Mouse (Mus musculus): ENCODE data around the gene Wdr19. TPM values are rescaled to one million over a fixed set of nuclear protein-coding genes. Genes with fewer than 3 reads are reported as not detected.
A peak's percentile ranks its signal among the peaks of the same experiment; 100 is the strongest.
"Not testable (repeated sequence)": the region's sequence is repeated elsewhere in the genome, so short reads cannot be mapped to it uniquely, and the experiment has no call there.

Gene Wdr19
- total and polyA plus RNA-seq, 2 experiments from 2014 or later, result 8.1 to 11.1 TPM

- H3K9ac ChIP-seq (replicated peaks; ENCODE audit: low read length), result no peak overlapping the region
- no peaks in the 10 kb centered on the region for H3K27me3 ChIP-seq (ENCODE audit: insufficient read depth, low read length)
- no peak overlapping the region for H3K4me2 ChIP-seq (ENCODE audit: low read depth, low read length)
- DNase-seq (ENCODE audit: low spot score) (no peak), ATAC-seq (no peak)
- H3K4me3 ChIP-seq (ENCODE audit: low read length), result no peak overlapping the region
- WGBS, result 89% methylated on average over 7 of the region's 7 CpGs
- no peaks in the 10 kb centered on the region for H3K4me1 ChIP-seq (ENCODE audit: insufficient read depth, low read length)
- H3K27ac ChIP-seq, result no peak overlapping the region
- no peak for TF ChIP-seq CTCF (IDR thresholded peaks at IDR 0.05; ENCODE audit: low read depth)
- peaks cover 10% of the 10 kb centered on the region; the same call in 1 of the 2 replicates for H3K36me3 ChIP-seq (ENCODE audit: insufficient read depth, low read length)
- H3K9me3 ChIP-seq (ENCODE audit: low read length), result no peaks in the 10 kb centered on the region
Observed at GRCm38 (mm10) chr5:65298167-65298950, 98.9 kb downstream of the Wdr19 start.

DNA sequence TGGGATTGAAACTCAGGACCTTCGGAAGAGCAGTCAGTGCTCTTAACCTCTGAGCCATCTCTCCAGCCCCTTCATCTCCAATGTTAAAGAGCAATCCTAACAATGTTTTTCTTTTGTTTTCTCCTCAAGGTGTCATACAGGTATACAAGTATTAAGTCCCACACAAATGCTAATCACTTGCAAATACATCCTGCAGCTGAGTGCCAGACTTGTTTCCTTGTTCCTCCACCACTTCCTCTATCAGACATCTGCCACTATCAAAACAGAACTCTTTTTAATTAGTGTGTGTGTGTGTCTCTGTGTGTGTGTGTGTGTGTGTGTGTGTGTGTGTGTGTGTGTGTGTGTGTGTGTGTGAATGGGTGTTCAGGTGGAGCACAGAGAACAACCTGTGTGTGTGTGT lies 100.1 kb downstream of the Wdr19 start:
- WGBS, result 100% methylated on average over 1 of the region's 1 CpGs

DNA sequence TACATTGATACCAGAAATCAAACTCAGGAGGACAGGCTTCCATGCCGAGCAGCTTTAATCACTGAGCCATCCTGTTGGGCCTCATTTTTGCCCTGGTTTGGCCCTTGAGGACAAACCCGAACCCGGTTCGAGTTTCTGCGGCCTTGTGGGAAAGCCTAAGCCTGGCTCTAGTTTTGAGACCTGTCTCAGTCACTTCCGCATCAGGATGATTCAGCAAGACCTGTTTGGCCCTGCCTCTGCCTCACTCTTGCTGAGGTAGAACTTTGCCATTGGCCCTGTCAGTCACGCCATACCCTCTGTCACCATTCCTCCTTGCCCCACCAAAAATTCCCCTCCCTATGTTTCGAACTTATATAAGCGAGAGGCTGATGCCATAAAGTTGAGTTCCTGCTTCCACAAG lies 100.6 kb downstream of the Wdr19 start:
- Histone ChIP-seq H3K9ac (replicated peaks; ENCODE audit: low read length) (no peak overlapping the region), H3K27ac (no peak overlapping the region), H3K4me2 (ENCODE audit: low read depth, low read length) (no peak overlapping the region), H3K27me3 (ENCODE audit: insufficient read depth, low read length) (no peaks in the 10 kb centered on the region), H3K4me3 (ENCODE audit: low read length) (no peak overlapping the region), H3K36me3 (ENCODE audit: insufficient read depth, low read length) (peaks cover 6% of the 10 kb centered on the region; the same call in 1 of the 2 replicates), H3K9me3 (ENCODE audit: low read length) (no peaks in the 10 kb centered on the region), H3K4me1 (ENCODE audit: insufficient read depth, low read length) (no peaks in the 10 kb centered on the region)
- DNase-seq (ENCODE audit: low spot score) (no peak), ATAC-seq (no peak)
- no peak for TF ChIP-seq CTCF (IDR thresholded peaks at IDR 0.05; ENCODE audit: low read depth)
- WGBS, result 96% methylated on average over 9 of the region's 9 CpGs

More for the DNA sequence above, 100.1 kb downstream of the Wdr19 start:
- not testable (repeated sequence) for DNase-seq (ENCODE audit: low spot score); H3K4me3 ChIP-seq (ENCODE audit: low read length); H3K9ac ChIP-seq (replicated peaks; ENCODE audit: low read length); H3K27me3 ChIP-seq (ENCODE audit: insufficient read depth, low read length); H3K4me2 ChIP-seq (ENCODE audit: low read depth, low read length); ATAC-seq; H3K9me3 ChIP-seq (ENCODE audit: low read length); H3K36me3 ChIP-seq (ENCODE audit: insufficient read depth, low read length); H3K27ac ChIP-seq; H3K4me1 ChIP-seq (ENCODE audit: insufficient read depth, low read length)

- Histone ChIP-seq H3K9me3 (ENCODE audit: low read length) (no peaks in the 10 kb centered on the region), H3K36me3 (ENCODE audit: insufficient read depth, low read length) (no peaks in the 10 kb centered on the region; the same call in 1 of the 2 replicates), H3K4me1 (ENCODE audit: insufficient read depth, low read length) (no peaks in the 10 kb centered on the region), H3K4me3 (ENCODE audit: low read length) (no peak overlapping the region), H3K4me2 (ENCODE audit: low read depth, low read length) (no peak overlapping the region), H3K27me3 (ENCODE audit: insufficient read depth, low read length) (no peaks in the 10 kb centered on the region), H3K9ac (replicated peaks; ENCODE audit: low read length) (no peak overlapping the region), H3K27ac (no peak overlapping the region)
- ATAC-seq (no peak), DNase-seq (ENCODE audit: low spot score) (peak; percentile 10)
- no peak for TF ChIP-seq CTCF (IDR thresholded peaks at IDR 0.05; ENCODE audit: low read depth)
- WGBS, result 71% methylated on average over 9 of the region's 9 CpGs
Observed at GRCm38 (mm10) chr5:65305516-65305915, 106.0 kb downstream of the Wdr19 start.

- TF ChIP-seq CTCF (IDR thresholded peaks at IDR 0.05; ENCODE audit: low read depth), result no peak
- Histone ChIP-seq H3K9ac (replicated peaks; ENCODE audit: low read length) (no peak overlapping the region), H3K4me3 (ENCODE audit: low read length) (no peak overlapping the region), H3K9me3 (ENCODE audit: low read length) (no peaks in the 10 kb centered on the region), H3K27me3 (ENCODE audit: insufficient read depth, low read length) (no peaks in the 10 kb centered on the region), H3K4me2 (ENCODE audit: low read depth, low read length) (no peak overlapping the region), H3K36me3 (ENCODE audit: insufficient read depth, low read length) (no peaks in the 10 kb centered on the region; the same call in 1 of the 2 replicates), H3K27ac (no peak overlapping the region), H3K4me1 (ENCODE audit: insufficient read depth, low read length) (no peaks in the 10 kb centered on the region)
- 96% methylated on average over 7 of the region's 7 CpGs for WGBS
- ATAC-seq (no peak), DNase-seq (ENCODE audit: low spot score) (no peak)
Observed at GRCm38 (mm10) chr5:65308208-65308607, 108.7 kb downstream of the Wdr19 start.

GRCm38 (mm10) chr5:65308866-65309265 lies 109.4 kb downstream of the Wdr19 start:
- ATAC-seq (no peak), DNase-seq (ENCODE audit: low spot score) (no peak)
- no peak overlapping the region for H3K4me2 ChIP-seq (ENCODE audit: low read depth, low read length)
- H3K27me3 ChIP-seq (ENCODE audit: insufficient read depth, low read length), result no peaks in the 10 kb centered on the region
- no peaks in the 10 kb centered on the region for H3K4me1 ChIP-seq (ENCODE audit: insufficient read depth, low read length)
- TF ChIP-seq CTCF (IDR thresholded peaks at IDR 0.05; ENCODE audit: low read depth), result no peak
- H3K9ac ChIP-seq (replicated peaks; ENCODE audit: low read length), result no peak overlapping the region
- no peak overlapping the region for H3K27ac ChIP-seq
- no peak overlapping the region for H3K4me3 ChIP-seq (ENCODE audit: low read length)
- WGBS, result 91% methylated on average over 3 of the region's 3 CpGs
- H3K36me3 ChIP-seq (ENCODE audit: insufficient read depth, low read length), result no peaks in the 10 kb centered on the region; the same call in 1 of the 2 replicates
- no peaks in the 10 kb centered on the region for H3K9me3 ChIP-seq (ENCODE audit: low read length)

Other genes starting within 250 kb of the Wdr19 start
- 0.07 and 0.16 TPM in 2 replicates for gene Tlr6, start 239.6 kb upstream of the Wdr19 start, total RNA-seq (2014; rRNA removed)
- gene Tlr6, start 239.6 kb upstream of the Wdr19 start, polyA plus RNA-seq (2015; fragmentation: Nextera tagmentation; extraction: Ambion mirVana), result 0.34 and 0.48 TPM in 2 replicates
- 3.9 and 5.8 TPM in 2 replicates for gene Fam114a1, start 229.6 kb upstream of the Wdr19 start, total RNA-seq (2014; rRNA removed)
- gene Fam114a1, start 229.6 kb upstream of the Wdr19 start, polyA plus RNA-seq (2015; fragmentation: Nextera tagmentation; extraction: Ambion mirVana), result 6.8 and 7.3 TPM in 2 replicates
- 0.21 TPM in 1 of 2 replicates, not detected in the other for gene Tmem156, start 107.6 kb upstream of the Wdr19 start, total RNA-seq (2014; rRNA removed)
- gene Tmem156, start 107.6 kb upstream of the Wdr19 start, polyA plus RNA-seq (2015; fragmentation: Nextera tagmentation; extraction: Ambion mirVana), result 0.13 TPM in 1 of 2 replicates, not detected in the other
- 47.8 and 49.1 TPM in 2 replicates for gene Klhl5, start 92.2 kb upstream of the Wdr19 start, total RNA-seq (2014; rRNA removed)
- gene Klhl5, start 92.2 kb upstream of the Wdr19 start, polyA plus RNA-seq (2015; fragmentation: Nextera tagmentation; extraction: Ambion mirVana), result 49.8 and 53.3 TPM in 2 replicates
- gene Rfc1, start 136.0 kb downstream of the Wdr19 start, total RNA-seq (2014; rRNA removed), result 18.6 and 26.0 TPM in 2 replicates
- 31.2 and 33.0 TPM in 2 replicates for gene Rfc1, start 136.0 kb downstream of the Wdr19 start, polyA plus RNA-seq (2015; fragmentation: Nextera tagmentation; extraction: Ambion mirVana)
- 0.14 TPM in 1 of 2 replicates, not detected in the other for gene Klb, start 148.6 kb downstream of the Wdr19 start, total RNA-seq (2014; rRNA removed)
- gene Klb, start 148.6 kb downstream of the Wdr19 start, polyA plus RNA-seq (2015; fragmentation: Nextera tagmentation; extraction: Ambion mirVana), result 0.09 and 0.13 TPM in 2 replicates
- gene Rpl9, start 191.7 kb downstream of the Wdr19 start, total RNA-seq (2014; rRNA removed), result 890 and 1,017 TPM in 2 replicates
- 640 and 652 TPM in 2 replicates for gene Rpl9, start 191.7 kb downstream of the Wdr19 start, polyA plus RNA-seq (2015; fragmentation: Nextera tagmentation; extraction: Ambion mirVana)
- 19.4 and 23.4 TPM in 2 replicates for gene Lias, start 191.8 kb downstream of the Wdr19 start, total RNA-seq (2014; rRNA removed)
- 65.5 and 66.8 TPM in 2 replicates for gene Lias, start 191.8 kb downstream of the Wdr19 start, polyA plus RNA-seq (2015; fragmentation: Nextera tagmentation; extraction: Ambion mirVana)
- gene Ugdh, start 236.3 kb downstream of the Wdr19 start, total RNA-seq (2014; rRNA removed), result 15.0 and 18.8 TPM in 2 replicates
- 30.7 and 32.1 TPM in 2 replicates for gene Ugdh, start 236.3 kb downstream of the Wdr19 start, polyA plus RNA-seq (2015; fragmentation: Nextera tagmentation; extraction: Ambion mirVana)

Measured in hindbrain, postnatal 0 days (tissue).